Mouse (Mus musculus) brown adipose tissue, adult 24 weeks (tissue): ENCODE measurements at regions not wholly inside any gene's neighbourhood (a gene's known extent, or its start where the extent isn't known, plus 50 kb on each side); places are given as distances from the start of the nearest gene placed in this dataset.
A peak's percentile ranks its signal among the peaks of the same experiment; 100 is the strongest.

Experiments
- H3K27ac ChIP-seq: fragments of 200-500 bp; replicated peaks from 2 replicates; pipeline ENCODE4 v1.5.1; 2012; ENCODE audit warnings: low read depth, mild to moderate bottlenecking, low read length
- H3K4me1 ChIP-seq: fragments of 200-500 bp; 2 replicates; pipeline ENCODE4 v1.6.1; 2012; ENCODE audit warnings: low read length, mixed read lengths; ENCODE audit not compliant: control insufficient read depth, insufficient read depth, insufficient read length
- H3K4me3 ChIP-seq: fragments of 200-500 bp; 2 replicates; pipeline ENCODE4 v1.5.1; 2012; ENCODE audit warnings: low read depth, mild to moderate bottlenecking, low read length, moderate library complexity; ENCODE audit not compliant: insufficient read depth

DNA sequence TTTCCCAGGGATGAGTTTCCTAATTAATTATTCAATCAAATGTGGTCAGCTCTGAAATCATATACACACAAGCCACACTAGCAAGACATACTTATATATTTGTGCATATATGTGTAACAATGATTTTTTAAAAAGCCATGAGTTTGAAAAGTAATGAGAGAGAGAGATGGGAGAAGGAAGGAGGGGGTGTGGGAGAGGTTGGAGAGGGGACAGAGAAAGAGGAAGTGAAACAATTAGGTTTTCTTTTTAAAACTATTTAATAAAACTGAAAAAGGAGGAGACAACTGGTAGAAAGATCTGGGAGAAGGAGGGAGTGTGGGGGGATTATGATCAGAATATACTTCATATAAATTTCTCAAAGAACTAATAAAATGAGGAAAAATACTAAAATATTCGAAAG, 155.7 kb upstream of the Fmo9 start:
- Histone ChIP-seq H3K27ac (no peak overlapping the region), H3K4me3 (no peak overlapping the region), H3K4me1 (no peaks in the 10 kb centered on the region)

DNA sequence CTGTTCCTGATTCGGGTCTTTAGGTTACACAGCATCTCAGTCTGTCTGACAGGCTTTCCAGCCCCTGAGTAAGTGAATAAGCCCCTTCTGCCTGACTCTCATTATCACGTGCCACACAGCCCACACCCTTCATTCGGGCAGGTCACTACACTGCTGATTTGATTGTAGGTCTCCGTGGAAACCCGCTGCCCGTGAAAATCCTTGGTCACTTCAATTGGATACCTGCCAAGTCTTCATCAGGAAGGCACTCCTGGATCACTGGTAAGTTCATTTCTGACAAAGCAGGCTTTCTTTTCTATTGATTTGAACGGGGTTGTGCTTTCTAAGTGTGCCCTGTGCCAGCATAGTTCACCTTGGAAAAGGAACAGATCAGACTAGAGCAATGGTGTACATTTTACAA, 158.2 kb upstream of the Fmo9 start:
- Histone ChIP-seq H3K4me3 (no peak overlapping the region), H3K27ac (no peak overlapping the region), H3K4me1 (no peaks in the 10 kb centered on the region)

DNA sequence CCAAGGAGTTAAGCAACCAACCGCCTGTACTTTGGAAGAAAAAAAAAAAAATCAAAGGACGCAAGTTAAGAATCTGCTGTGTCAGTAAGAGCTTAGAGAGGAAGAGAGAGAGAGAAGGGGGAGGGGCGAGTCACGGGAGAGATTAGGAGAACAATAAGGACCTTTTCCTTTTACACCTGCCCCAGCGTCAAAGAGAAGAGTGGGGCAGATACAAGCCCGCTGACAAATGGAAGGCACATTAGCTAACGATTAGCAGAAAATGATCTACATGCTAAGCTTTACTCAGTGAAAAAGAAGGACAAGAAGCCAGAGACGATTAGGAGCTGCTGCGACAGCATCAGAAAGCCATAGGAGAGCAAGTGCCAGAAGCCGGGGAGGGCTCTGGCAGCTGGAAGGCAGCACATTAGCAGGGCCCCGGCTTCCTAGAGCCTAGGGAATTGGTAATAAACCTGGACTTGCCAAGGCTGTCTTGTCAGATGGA, 157.8 kb upstream of the Fam78b start:
- no peak overlapping the region for H3K27ac ChIP-seq
- peak overlapping the region; percentile 31; the same call in 1 of the 2 replicates for H3K4me3 ChIP-seq
- no peaks in the 10 kb centered on the region for H3K4me1 ChIP-seq

DNA sequence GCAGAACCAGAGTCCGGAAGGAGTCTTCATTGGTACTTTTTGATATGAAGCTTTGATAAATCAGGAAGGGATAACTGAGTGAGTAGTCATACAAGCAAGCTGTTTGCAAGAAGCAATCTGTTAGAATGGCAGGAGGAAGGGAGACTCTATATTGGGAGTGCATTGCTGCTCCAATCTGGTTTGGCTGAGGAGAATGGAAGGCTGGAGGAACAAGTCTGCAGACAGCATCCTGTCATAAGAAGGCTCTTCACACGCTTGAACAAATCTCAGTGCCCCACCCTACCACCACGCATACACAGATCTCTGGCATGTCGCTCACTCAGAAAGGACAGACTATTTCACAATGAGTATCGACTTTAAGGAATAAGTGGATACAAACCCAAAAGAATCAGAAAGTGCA, 154.7 kb upstream of the Fam78b start:
- no peak overlapping the region for H3K4me3 ChIP-seq
- H3K4me1 ChIP-seq = no peaks in the 10 kb centered on the region
- no peak overlapping the region for H3K27ac ChIP-seq

DNA sequence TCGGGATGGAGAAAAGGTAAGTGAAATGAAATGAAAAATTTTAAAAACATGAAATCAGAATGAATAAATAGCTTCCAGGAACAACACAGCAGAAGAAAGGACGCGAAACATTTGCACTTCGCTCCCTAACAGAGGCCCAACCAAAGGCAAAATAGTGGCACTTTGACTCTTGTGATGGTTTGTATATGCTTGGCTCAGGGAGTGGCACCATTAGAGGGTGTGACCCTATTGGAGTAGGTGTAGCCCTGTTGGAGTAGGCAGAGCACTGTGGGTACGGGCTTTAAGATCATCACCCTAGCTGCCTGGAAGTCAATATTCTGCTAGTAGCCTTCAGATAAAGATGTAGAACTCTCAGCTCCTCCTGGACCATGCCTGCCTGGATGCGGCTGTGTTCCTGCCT, 154.0 kb upstream of the Fam78b start:
- no peaks in the 10 kb centered on the region for H3K4me1 ChIP-seq
- H3K4me3 ChIP-seq = no peak overlapping the region
- no peak overlapping the region for H3K27ac ChIP-seq

DNA sequence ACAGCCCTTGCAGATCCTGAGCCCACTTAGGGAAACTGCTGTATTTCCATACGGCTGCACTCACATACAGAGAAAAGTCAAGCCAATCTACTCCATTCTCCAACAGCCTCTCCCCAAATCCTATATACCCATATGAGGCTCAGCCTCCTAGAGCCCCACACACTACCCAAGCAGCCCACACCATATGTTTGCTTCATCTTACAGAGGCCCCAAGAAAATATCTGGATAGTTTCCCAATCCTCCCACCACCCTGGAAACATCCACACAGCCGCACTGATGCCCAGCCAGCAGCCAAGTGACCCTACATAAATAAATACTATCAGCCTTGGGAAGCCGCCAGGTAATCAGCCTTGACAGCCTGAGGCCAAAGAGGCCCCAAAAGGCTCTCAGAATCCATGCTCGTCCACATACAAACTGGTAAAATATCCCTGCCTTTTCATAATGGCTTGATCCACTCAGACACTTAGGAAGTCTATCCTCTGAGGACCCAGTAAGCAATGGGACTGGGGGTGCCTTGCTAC, 153.1 kb upstream of the Fam78b start:
- H3K27ac ChIP-seq = no peak overlapping the region
- no peaks in the 10 kb centered on the region for H3K4me1 ChIP-seq
- no peak overlapping the region for H3K4me3 ChIP-seq

DNA sequence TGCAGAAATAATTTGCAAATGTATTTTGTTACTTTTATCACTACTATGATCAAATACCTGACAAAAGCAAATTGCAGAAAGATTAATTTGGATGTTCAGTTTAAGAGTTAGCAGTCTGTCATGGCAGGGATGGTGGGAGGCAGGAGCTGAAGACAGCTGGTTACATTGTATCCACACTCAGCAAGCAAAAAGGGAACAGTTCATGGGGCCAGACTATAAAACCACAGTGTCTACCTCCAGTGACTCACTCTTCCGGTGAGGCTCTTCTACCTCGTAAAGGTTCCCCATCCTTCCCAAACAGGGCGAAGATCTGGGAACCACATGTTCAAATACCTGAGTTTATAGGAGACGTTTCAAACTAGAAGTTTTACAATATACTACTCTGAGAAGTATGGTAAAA, 145.2 kb upstream of the Fam78b start:
- Histone ChIP-seq H3K4me1 (no peaks in the 10 kb centered on the region), H3K4me3 (no peak overlapping the region)

DNA sequence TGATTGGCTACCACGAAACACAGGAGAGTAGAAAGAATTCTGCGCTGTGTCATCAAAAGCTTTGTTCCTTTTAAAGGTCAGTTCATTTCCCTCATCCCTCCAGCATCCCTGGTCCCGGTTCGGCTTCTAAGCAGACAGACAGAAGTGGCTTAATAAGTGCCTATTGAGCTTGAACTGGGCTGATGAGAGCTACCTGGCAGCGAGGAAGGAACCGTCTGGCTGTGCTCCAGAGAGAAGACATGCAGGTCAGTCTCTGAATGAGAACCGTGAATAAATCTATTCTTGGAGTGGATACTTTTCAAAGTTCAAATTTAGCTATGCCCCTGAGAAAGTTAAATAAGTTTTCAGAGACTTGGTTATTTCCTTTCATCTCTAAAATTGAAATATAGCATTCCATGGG, 135.0 kb upstream of the Fam78b start:
- no peaks in the 10 kb centered on the region for H3K4me1 ChIP-seq
- H3K4me3 ChIP-seq = no peak overlapping the region
- H3K27ac ChIP-seq = no peak overlapping the region

More for the DNA sequence above, 145.2 kb upstream of the Fam78b start:
- no peak overlapping the region for H3K27ac ChIP-seq

DNA sequence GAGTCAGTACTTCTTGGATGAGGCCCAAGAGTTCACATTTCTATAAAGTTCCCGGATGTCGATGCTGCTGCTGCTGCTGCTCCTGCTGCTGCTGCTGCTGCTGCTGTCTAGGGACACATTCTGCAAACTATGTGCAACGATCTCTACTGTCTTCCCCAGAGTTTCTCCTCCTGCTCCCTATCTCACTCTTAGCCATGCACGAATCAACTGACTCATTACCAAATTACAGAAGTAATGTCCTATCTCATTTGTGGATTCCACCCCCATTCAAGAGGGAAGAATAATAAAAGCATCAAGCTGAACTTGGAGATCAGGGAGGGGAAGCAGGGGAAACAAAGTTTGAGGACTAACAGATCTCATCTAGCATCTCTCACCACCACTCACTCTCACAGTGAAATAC, 130.0 kb upstream of the Fam78b start:
- no peak overlapping the region for H3K27ac ChIP-seq
- no peak overlapping the region for H3K4me3 ChIP-seq

DNA sequence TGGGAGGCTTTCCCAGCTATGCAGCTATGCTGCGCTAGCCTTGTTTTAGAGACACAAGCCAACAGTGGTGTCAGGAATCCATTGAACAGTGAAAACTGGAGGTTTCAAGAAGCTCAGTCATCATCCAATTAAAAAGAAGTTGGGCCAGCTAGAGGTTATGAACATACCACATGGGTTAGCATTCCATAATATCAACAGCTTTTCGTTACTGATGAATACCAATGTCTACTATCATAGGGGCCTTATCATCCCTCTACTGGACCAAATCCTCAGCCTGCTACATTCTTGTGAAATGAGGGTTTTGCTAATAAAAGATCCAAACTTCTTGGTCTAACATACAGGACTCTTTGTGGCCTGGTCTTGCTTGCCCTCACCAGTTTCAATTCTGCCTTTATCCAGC, 124.8 kb upstream of the Fam78b start:
- H3K4me1 ChIP-seq = no peaks in the 10 kb centered on the region
- H3K27ac ChIP-seq = no peak overlapping the region
- no peak overlapping the region for H3K4me3 ChIP-seq

More for the DNA sequence above, 130.0 kb upstream of the Fam78b start:
- no peaks in the 10 kb centered on the region for H3K4me1 ChIP-seq

DNA sequence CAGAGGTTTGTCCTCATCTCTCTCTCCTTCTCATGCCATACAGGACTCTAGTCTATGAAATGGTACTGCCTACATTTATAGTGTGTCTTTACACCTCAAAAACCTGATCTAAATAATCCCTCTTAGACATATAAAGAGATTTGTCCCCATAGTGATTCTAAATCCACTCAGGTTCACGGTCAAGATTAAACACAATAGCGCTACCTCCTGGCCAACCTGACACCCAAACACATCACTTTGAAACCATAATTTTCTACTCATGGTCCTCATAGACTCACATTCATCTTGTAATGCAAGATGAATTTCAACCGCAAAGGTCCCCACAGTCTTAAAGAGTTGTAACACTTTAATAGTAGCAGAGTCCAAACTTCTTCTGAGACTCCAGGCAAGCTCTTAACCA, 118.0 kb upstream of the Fam78b start:
- Histone ChIP-seq H3K4me3 (no peak overlapping the region), H3K4me1 (no peaks in the 10 kb centered on the region; the same call in 1 of the 2 replicates), H3K27ac (no peak overlapping the region)

DNA sequence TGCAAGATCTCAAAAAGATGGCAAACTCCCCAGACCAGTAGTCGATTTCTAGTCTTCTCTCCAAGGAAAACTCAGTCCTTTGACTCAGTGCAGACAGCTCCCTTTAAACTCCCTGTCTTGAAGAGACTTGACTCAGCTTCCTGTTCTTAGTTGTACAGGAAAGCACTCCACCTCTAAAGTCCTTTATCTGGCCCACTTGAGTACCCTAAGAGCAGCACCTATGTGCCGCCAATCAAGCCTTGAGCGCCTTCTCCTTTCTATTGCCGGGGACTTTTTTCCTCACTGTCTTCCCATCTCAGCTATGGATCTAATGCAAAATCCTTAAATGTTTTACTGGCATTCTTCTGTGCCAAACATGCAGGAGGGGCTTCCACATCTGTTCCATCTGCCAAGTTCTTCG, 105.3 kb upstream of the Fam78b start:
- H3K4me3 ChIP-seq = no peak overlapping the region
- H3K27ac ChIP-seq = no peak overlapping the region

DNA sequence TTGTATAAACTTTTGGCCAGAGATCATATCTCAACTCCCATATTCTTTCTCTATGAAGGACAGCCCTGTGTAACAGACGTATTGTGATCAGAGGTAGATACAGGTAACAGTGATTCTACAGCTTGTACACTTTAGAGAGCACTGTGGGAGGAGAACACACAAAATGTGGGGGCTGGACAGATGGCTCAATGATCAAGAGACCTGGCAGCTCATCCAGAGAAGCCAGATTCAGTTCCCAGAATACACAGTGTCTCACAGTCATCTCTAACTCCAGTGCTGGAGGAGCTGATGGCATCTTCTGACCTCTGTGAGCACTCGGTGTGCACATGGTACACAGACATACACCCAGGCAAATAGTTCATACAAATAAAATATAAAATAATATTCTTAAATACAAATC, 102.5 kb upstream of the Fam78b start:
- Histone ChIP-seq H3K4me3 (no peak overlapping the region), H3K4me1 (peaks cover 7% of the 10 kb centered on the region; the same call in 1 of the 2 replicates), H3K27ac (no peak overlapping the region)

More for the DNA sequence above, 105.3 kb upstream of the Fam78b start:
- peaks cover 7% of the 10 kb centered on the region; the same call in 1 of the 2 replicates for H3K4me1 ChIP-seq

DNA sequence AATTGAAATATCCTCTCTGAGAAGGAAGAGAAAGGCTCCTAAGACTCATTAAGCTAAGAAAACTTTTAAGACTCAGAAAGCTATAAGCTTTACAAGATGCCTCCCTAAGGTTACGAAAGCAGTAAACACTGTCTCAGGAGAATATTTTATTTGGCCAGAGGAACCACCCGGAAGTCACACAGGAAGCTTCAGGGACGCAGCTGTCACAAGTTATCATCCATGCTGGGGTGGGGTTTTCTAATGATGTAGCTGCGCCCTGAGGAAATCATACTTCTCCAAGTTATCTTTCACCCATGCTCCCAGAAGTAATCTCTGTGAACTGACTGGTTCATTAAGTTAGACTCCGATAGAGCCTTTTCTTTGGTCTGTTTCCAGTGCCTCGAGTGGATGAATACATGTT, 102.0 kb upstream of the Fam78b start:
- peaks cover 7% of the 10 kb centered on the region; the same call in 1 of the 2 replicates for H3K4me1 ChIP-seq
- H3K27ac ChIP-seq = no peak overlapping the region
- no peak overlapping the region for H3K4me3 ChIP-seq

DNA sequence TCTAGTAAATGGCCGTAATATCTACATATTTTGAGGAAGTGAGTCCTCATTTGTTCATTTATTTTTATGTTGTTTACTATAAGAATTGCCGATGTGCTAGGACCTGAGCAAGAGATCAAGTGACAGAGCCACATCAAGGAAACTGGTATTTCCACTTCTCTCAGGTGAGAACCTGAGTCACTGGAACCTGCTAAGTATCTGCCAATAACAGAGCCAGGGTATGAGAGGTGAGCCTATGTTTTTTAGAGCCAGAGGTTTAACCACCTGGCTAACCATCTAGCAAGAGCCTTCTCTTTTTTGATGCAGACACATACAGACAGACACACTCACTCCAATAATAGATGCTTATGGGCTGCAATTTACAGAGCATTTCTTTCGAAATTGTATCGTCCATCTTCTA, 101.2 kb upstream of the Fam78b start:
- Histone ChIP-seq H3K27ac (no peak overlapping the region), H3K4me1 (peaks cover 7% of the 10 kb centered on the region; the same call in 1 of the 2 replicates), H3K4me3 (no peak overlapping the region)

DNA sequence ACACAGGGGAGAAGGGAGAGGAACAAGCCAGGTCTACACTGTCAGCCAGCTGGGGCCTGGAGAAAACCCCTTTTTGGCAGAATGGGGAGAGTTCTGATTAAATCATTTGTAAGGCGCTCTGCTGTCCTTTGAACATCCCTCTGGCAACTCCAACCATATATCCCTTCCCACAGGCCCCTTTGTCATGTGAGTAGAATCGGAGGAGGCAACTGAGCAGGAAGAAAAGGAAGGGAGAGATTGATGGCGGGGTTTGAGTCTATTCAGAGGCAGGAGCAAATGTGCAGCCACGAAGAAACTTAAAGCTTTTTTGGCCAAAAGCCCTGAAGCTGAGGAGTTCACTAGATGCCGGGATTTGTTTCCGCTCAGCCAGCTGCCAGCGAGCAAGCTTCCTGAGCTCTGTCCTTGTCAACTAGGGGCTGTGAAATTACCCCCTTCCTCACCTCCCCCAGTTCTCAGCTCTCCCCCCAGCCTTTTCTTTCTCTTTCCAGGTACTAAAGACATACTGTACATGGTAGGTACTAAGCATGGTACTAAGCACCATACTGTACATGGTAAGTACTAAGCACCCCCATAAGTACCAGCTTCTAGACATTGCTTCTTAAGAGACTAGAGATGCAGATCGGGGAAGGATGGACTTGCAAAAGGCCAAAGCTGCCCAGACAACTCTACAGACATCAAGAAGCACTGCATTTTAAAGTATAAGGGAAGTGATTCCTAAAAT, 100.6 kb upstream of the Fam78b start:
- Histone ChIP-seq H3K4me1 (peaks cover 7% of the 10 kb centered on the region; the same call in 1 of the 2 replicates), H3K27ac (no peak overlapping the region; the same call in 1 of the 2 replicates), H3K4me3 (no peak overlapping the region)
